36 mouse cellular contexts compared by ENCODE assay signal in genomic region chr10:24087168-24087567, GRCm38 (mm10). TPM values are rescaled to one million over a fixed set of nuclear protein-coding genes. Genes with fewer than 3 reads are reported as not detected.
A peak's percentile ranks its signal among the peaks of the same experiment; 100 is the strongest.
DNase-seq lines count a peak whose midpoint lies in the region; TF ChIP-seq lines count a peak whose summit lies in the region.
"Had no signal": no experiment of that assay in that cellular context is flagged by ENCODE, and none has a peak within 500 bp of the region (broad histone marks: within the 10 kb centered on the region; RNA-seq: fewer than 3 reads in every experiment).

No protein-coding gene starts in this region.

- H3K36me3 ChIP-seq in liver, adult 2 months (ENCODE audit: control insufficient read depth, insufficient read depth, low read length): no peaks in the 10 kb centered on the region
- H3K36me3 ChIP-seq in macrophage (ENCODE audit: inconsistent target): no peaks in the 10 kb centered on the region
- H3K36me3 ChIP-seq: embryonic facial prominence, embryonic 12.5 days; embryonic facial prominence, embryonic 15.5 days; G1E; hindbrain, embryonic 12.5 days had no signal

- no peak overlapping the region for H3K4me3 ChIP-seq in liver, adult 2 months (ENCODE audit: insufficient read depth, low read depth, low read length)
- H3K4me3 ChIP-seq in lung, adult 2 months (replicated peaks; ENCODE audit: extremely low read depth, low read depth, low read length): no peak overlapping the region
- H3K4me3 ChIP-seq in bone marrow macrophage, adult 2 months (ENCODE audit: insufficient read depth, low read length): no peak overlapping the region; the same call in 1 of the 2 replicates
- H3K4me3 ChIP-seq in macrophage (ENCODE audit: inconsistent target): no peak overlapping the region
- no peak overlapping the region for H3K4me3 ChIP-seq in left cerebral cortex, adult 2 months
- H3K4me3 ChIP-seq: embryonic facial prominence, embryonic 12.5 days; embryonic facial prominence, embryonic 15.5 days; gastrocnemius, adult 2 months; hindbrain, embryonic 12.5 days had no signal

- no peaks in the 10 kb centered on the region for H3K27me3 ChIP-seq in liver, adult 2 months (ENCODE audit: control insufficient read depth, insufficient read depth, low read length)
- H3K27me3 ChIP-seq: CH12.LX; embryonic facial prominence, embryonic 12.5 days; embryonic facial prominence, embryonic 15.5 days; hindbrain, embryonic 12.5 days had no signal

- H3K27ac ChIP-seq in liver, adult 2 months (replicated peaks; ENCODE audit: insufficient read depth, low read depth, low read length): no peak overlapping the region
- H3K27ac ChIP-seq in bone marrow macrophage, adult 2 months (ENCODE audit: insufficient read depth, low read depth, low read length): peak overlapping the region; percentile 93
- H3K27ac ChIP-seq in macrophage: peak overlapping the region; percentile 68
- H3K27ac ChIP-seq in left cerebral cortex, adult 2 months: no peak overlapping the region
- H3K27ac ChIP-seq: embryonic facial prominence, embryonic 12.5 days; embryonic facial prominence, embryonic 15.5 days; gastrocnemius, adult 2 months; hindbrain, embryonic 12.5 days had no signal

- no peak for TF ChIP-seq POLR2A in liver, adult 2 months (IDR thresholded peaks at IDR 0.05; ENCODE audit: extremely low read depth, insufficient read depth, low read length)
- no peak for TF ChIP-seq POLR2A in lung, adult 2 months (IDR thresholded peaks at IDR 0.05; ENCODE audit: borderline replicate concordance, extremely low read depth, low read depth, low read length)
- no peak for TF ChIP-seq POLR2A in bone marrow macrophage, adult 2 months (IDR thresholded peaks at IDR 0.05; ENCODE audit: borderline replicate concordance, low read depth, low read length)

- intact Hi-C loops in left cerebral cortex, adult 2 months (cut with DNase I): no loop called here

- H3K4me1 ChIP-seq in liver, adult 2 months (ENCODE audit: control insufficient read depth, insufficient read depth, low read length): peaks cover 8% of the 10 kb centered on the region; the same call in 1 of the 2 replicates
- H3K4me1 ChIP-seq in lung, adult 2 months (ENCODE audit: control insufficient read depth, insufficient read depth, low read length): no peaks in the 10 kb centered on the region; the same call in 1 of the 2 replicates
- H3K4me1 ChIP-seq in bone marrow macrophage, adult 2 months (ENCODE audit: control insufficient read depth, insufficient read depth, low read length): peaks cover 39% of the 10 kb centered on the region
- H3K4me1 ChIP-seq: embryonic facial prominence, embryonic 12.5 days; embryonic facial prominence, embryonic 15.5 days; hindbrain, embryonic 12.5 days had no signal

- no peaks in the 10 kb centered on the region for H3K79me2 ChIP-seq in liver, adult 2 months (ENCODE audit: control insufficient read depth, insufficient read depth, low read length)
- H3K79me2 ChIP-seq in macrophage (ENCODE audit: inconsistent target): no peaks in the 10 kb centered on the region

- no peak for TF ChIP-seq CTCF in liver, adult 2 months (IDR thresholded peaks at IDR 0.05; ENCODE audit: low read depth, low read length)
- no peak for TF ChIP-seq CTCF in lung, adult 2 months (IDR thresholded peaks at IDR 0.05; ENCODE audit: insufficient read depth, low read length)
- no peak for TF ChIP-seq CTCF in bone marrow macrophage, adult 2 months (IDR thresholded peaks at IDR 0.05; ENCODE audit: low read depth, low read length)
- no peak for TF ChIP-seq CTCF in left cerebral cortex, adult 2 months (IDR thresholded peaks at IDR 0.05)

- DNase-seq in liver, adult 2 months (ENCODE audit: extremely low read depth, low read depth, low spot score): peak; percentile 41
- DNase-seq in liver: no peak
- peak; percentile 22 for DNase-seq in lung, postnatal 36 days
- DNase-seq in lung, adult 2 months: no peak
- DNase-seq in left cerebral cortex, adult 2 months (ENCODE audit: extremely low spot score in 1 of 2, low spot score in 2 of 2): no peak
- DNase-seq: adrenal gland, postnatal 10 days; adrenal gland, postnatal 36 days; B cell, adult 2 months; cerebellum, adult 11 months; cerebellum, adult 2 months; cerebellum, adult 9-11 months; cerebellum, postnatal 25 days; forebrain, postnatal 0 days; gastrocnemius, adult 2 months; gastrocnemius, postnatal 14 days; heart, adult 11 months had no signal

- 56% methylated on average over 2 of the region's 2 CpGs for WGBS in liver, adult 2 months
- WGBS in lung, adult 2 months: 76% methylated on average over 2 of the region's 2 CpGs
- WGBS in macrophage (ENCODE audit: missing documents): 71% methylated on average over 2 of the region's 2 CpGs

- no peak overlapping the region for H3K9ac ChIP-seq in liver, adult 2 months (ENCODE audit: low read depth, low read length)
- H3K9ac ChIP-seq: embryonic facial prominence, embryonic 12.5 days; embryonic facial prominence, embryonic 15.5 days; forebrain, postnatal 0 days; hindbrain, embryonic 12.5 days had no signal

RNA-seq across cellular contexts. Expression of gene Taar8b, which starts 4.9 kb away (rescaled TPM):
- total RNA-seq in liver, adult 2 months (2014; rRNA removed): not detected in 2 replicates
- polyA plus RNA-seq in liver, adult 2 months (2012; rRNA removed): not detected in 2 replicates
- not detected in 2 replicates for polyA plus RNA-seq in lung, adult 2 months (2012; rRNA removed)
- polyA plus RNA-seq in bone marrow macrophage, adult 2 months (2012; ENCODE audit: insufficient read depth, insufficient read length, missing spikeins): not detected in 2 replicates
- total RNA-seq in macrophage (2018; cell fraction: chromatin; rRNA removed): not detected
- not detected for total RNA-seq in macrophage (2018; cell fraction: cytosol; rRNA removed)
- total RNA-seq in macrophage (2018; cell fraction: nucleus; rRNA removed): not detected
- not detected in 3 replicates for polyA plus RNA-seq in macrophage (2018)
- total RNA-seq in left cerebral cortex, adult 2 months (2021): not detected
- total RNA-seq: adrenal gland, adult 18-20 months; adrenal gland, postnatal 10 days; adrenal gland, postnatal 36 days; CH12.LX; common myeloid progenitor, adult 5-6 weeks; forebrain, postnatal 0 days; G1E; gastrocnemius, adult 2 months; gastrocnemius, postnatal 14 days; gastrocnemius, postnatal 4 days; heart, adult 8-10 months; heart, postnatal 25 days; hematopoietic stem cell, adult 5-6 weeks had no signal
- polyA plus RNA-seq: cerebellum, adult 2 months; embryonic facial prominence, embryonic 12.5 days; embryonic facial prominence, embryonic 15.5 days; forebrain, embryonic 11.5 days; forebrain, embryonic 14.5 days; forebrain, postnatal 0 days; frontal cortex, adult 2 months; G1E; heart, embryonic 11.5 days; heart, embryonic 14.5 days; heart, postnatal 0 days; hindbrain, embryonic 12.5 days; Patski had no signal

RNA-seq across cellular contexts. Expression of gene Taar8a, which starts 10.9 kb away (rescaled TPM):
- total RNA-seq in liver, adult 2 months (2014; rRNA removed): not detected in 2 replicates
- polyA plus RNA-seq in liver, adult 2 months (2012; rRNA removed): not detected in 2 replicates
- not detected in 2 replicates for polyA plus RNA-seq in lung, adult 2 months (2012; rRNA removed)
- not detected in 2 replicates for polyA plus RNA-seq in bone marrow macrophage, adult 2 months (2012; ENCODE audit: insufficient read depth, insufficient read length, missing spikeins)
- total RNA-seq in macrophage (2018; cell fraction: chromatin; rRNA removed): not detected
- not detected for total RNA-seq in macrophage (2018; cell fraction: cytosol; rRNA removed)
- not detected for total RNA-seq in macrophage (2018; cell fraction: nucleus; rRNA removed)
- not detected in 3 replicates for polyA plus RNA-seq in macrophage (2018)
- not detected for total RNA-seq in left cerebral cortex, adult 2 months (2021)
- total RNA-seq: adrenal gland, adult 18-20 months; adrenal gland, postnatal 10 days; adrenal gland, postnatal 36 days; CH12.LX; common myeloid progenitor, adult 5-6 weeks; forebrain, postnatal 0 days; G1E; gastrocnemius, adult 2 months; gastrocnemius, postnatal 14 days; gastrocnemius, postnatal 4 days; heart, adult 8-10 months; heart, postnatal 25 days; hematopoietic stem cell, adult 5-6 weeks had no signal
- polyA plus RNA-seq: cerebellum, adult 2 months; embryonic facial prominence, embryonic 12.5 days; embryonic facial prominence, embryonic 15.5 days; forebrain, embryonic 11.5 days; forebrain, embryonic 14.5 days; forebrain, postnatal 0 days; frontal cortex, adult 2 months; G1E; heart, embryonic 11.5 days; heart, embryonic 14.5 days; heart, postnatal 0 days; hindbrain, embryonic 12.5 days; Patski had no signal

RNA-seq across cellular contexts. Expression of gene Taar8c, which starts 14.5 kb away (rescaled TPM):
- not detected in 2 replicates for total RNA-seq in liver, adult 2 months (2014; rRNA removed)
- polyA plus RNA-seq in liver, adult 2 months (2012; rRNA removed): not detected in 2 replicates
- not detected in 2 replicates for polyA plus RNA-seq in lung, adult 2 months (2012; rRNA removed)
- not detected in 2 replicates for polyA plus RNA-seq in bone marrow macrophage, adult 2 months (2012; ENCODE audit: insufficient read depth, insufficient read length, missing spikeins)
- not detected for total RNA-seq in macrophage (2018; cell fraction: chromatin; rRNA removed)
- not detected for total RNA-seq in macrophage (2018; cell fraction: cytosol; rRNA removed)
- not detected for total RNA-seq in macrophage (2018; cell fraction: nucleus; rRNA removed)
- not detected in 3 replicates for polyA plus RNA-seq in macrophage (2018)
- total RNA-seq in left cerebral cortex, adult 2 months (2021): not detected
- total RNA-seq: adrenal gland, adult 18-20 months; adrenal gland, postnatal 10 days; adrenal gland, postnatal 36 days; CH12.LX; common myeloid progenitor, adult 5-6 weeks; forebrain, postnatal 0 days; G1E; gastrocnemius, adult 2 months; gastrocnemius, postnatal 14 days; gastrocnemius, postnatal 4 days; heart, adult 8-10 months; heart, postnatal 25 days; hematopoietic stem cell, adult 5-6 weeks had no signal
- polyA plus RNA-seq: cerebellum, adult 2 months; embryonic facial prominence, embryonic 12.5 days; embryonic facial prominence, embryonic 15.5 days; forebrain, embryonic 11.5 days; forebrain, embryonic 14.5 days; forebrain, postnatal 0 days; frontal cortex, adult 2 months; G1E; heart, embryonic 11.5 days; heart, embryonic 14.5 days; heart, postnatal 0 days; hindbrain, embryonic 12.5 days; Patski had no signal

RNA-seq across cellular contexts. Expression of gene Taar9, which starts 22.2 kb away (rescaled TPM):
- total RNA-seq in liver, adult 2 months (2014; rRNA removed): not detected in 2 replicates
- polyA plus RNA-seq in liver, adult 2 months (2012; rRNA removed): not detected in 2 replicates
- polyA plus RNA-seq in lung, adult 2 months (2012; rRNA removed): not detected in 2 replicates
- polyA plus RNA-seq in bone marrow macrophage, adult 2 months (2012; ENCODE audit: insufficient read depth, insufficient read length, missing spikeins): not detected in 2 replicates
- not detected for total RNA-seq in macrophage (2018; cell fraction: chromatin; rRNA removed)
- not detected for total RNA-seq in macrophage (2018; cell fraction: cytosol; rRNA removed)
- total RNA-seq in macrophage (2018; cell fraction: nucleus; rRNA removed): not detected
- polyA plus RNA-seq in macrophage (2018): not detected in 3 replicates
- not detected for total RNA-seq in left cerebral cortex, adult 2 months (2021)
- total RNA-seq: adrenal gland, adult 18-20 months; adrenal gland, postnatal 10 days; adrenal gland, postnatal 36 days; CH12.LX; common myeloid progenitor, adult 5-6 weeks; forebrain, postnatal 0 days; gastrocnemius, adult 2 months; gastrocnemius, postnatal 14 days; gastrocnemius, postnatal 4 days; heart, adult 8-10 months; heart, postnatal 25 days; hematopoietic stem cell, adult 5-6 weeks had no signal
- polyA plus RNA-seq: cerebellum, adult 2 months; embryonic facial prominence, embryonic 12.5 days; embryonic facial prominence, embryonic 15.5 days; forebrain, embryonic 11.5 days; forebrain, embryonic 14.5 days; forebrain, postnatal 0 days; frontal cortex, adult 2 months; G1E; heart, embryonic 11.5 days; heart, embryonic 14.5 days; heart, postnatal 0 days; hindbrain, embryonic 12.5 days; Patski had no signal

RNA-seq across cellular contexts. Expression of gene Taar7f, which starts 37.9 kb away (rescaled TPM):
- total RNA-seq in liver, adult 2 months (2014; rRNA removed): not detected in 2 replicates
- not detected in 2 replicates for polyA plus RNA-seq in liver, adult 2 months (2012; rRNA removed)
- not detected in 2 replicates for polyA plus RNA-seq in lung, adult 2 months (2012; rRNA removed)
- polyA plus RNA-seq in bone marrow macrophage, adult 2 months (2012; ENCODE audit: insufficient read depth, insufficient read length, missing spikeins): not detected in 2 replicates
- total RNA-seq in macrophage (2018; cell fraction: chromatin; rRNA removed): not detected
- not detected for total RNA-seq in macrophage (2018; cell fraction: cytosol; rRNA removed)
- not detected for total RNA-seq in macrophage (2018; cell fraction: nucleus; rRNA removed)
- polyA plus RNA-seq in macrophage (2018): not detected in 3 replicates
- total RNA-seq in left cerebral cortex, adult 2 months (2021): not detected
- total RNA-seq: adrenal gland, adult 18-20 months; adrenal gland, postnatal 10 days; adrenal gland, postnatal 36 days; CH12.LX; common myeloid progenitor, adult 5-6 weeks; forebrain, postnatal 0 days; G1E; gastrocnemius, adult 2 months; gastrocnemius, postnatal 14 days; gastrocnemius, postnatal 4 days; heart, adult 8-10 months; heart, postnatal 25 days; hematopoietic stem cell, adult 5-6 weeks had no signal
- polyA plus RNA-seq: cerebellum, adult 2 months; embryonic facial prominence, embryonic 12.5 days; embryonic facial prominence, embryonic 15.5 days; forebrain, embryonic 11.5 days; forebrain, embryonic 14.5 days; forebrain, postnatal 0 days; frontal cortex, adult 2 months; G1E; heart, embryonic 11.5 days; heart, embryonic 14.5 days; heart, postnatal 0 days; hindbrain, embryonic 12.5 days; Patski had no signal

Comparison
In these comparisons a context has a peak if more than half of its experiments do, and no peak if none do; other contexts are left out.
1. DNase-seq: peak in liver, adult 2 months (single experiment) and lung, postnatal 36 days (single experiment); none in liver (single experiment), lung, adult 2 months (single experiment) and left cerebral cortex, adult 2 months (0 of 2).
2. H3K27ac ChIP-seq: peak in bone marrow macrophage, adult 2 months (single experiment) and macrophage (single experiment); none in liver, adult 2 months (single experiment) and left cerebral cortex, adult 2 months (single experiment).